14 mouse cellular contexts compared by ENCODE assay signal in genomic region chr6:103028150-103028549, GRCm38 (mm10).
DNase-seq lines count a peak whose midpoint lies in the region; ATAC-seq and TF ChIP-seq lines count a peak whose summit lies in the region.
"Had no signal": no experiment of that assay in that cellular context is flagged by ENCODE, and none has a peak within 500 bp of the region (broad histone marks: within the 10 kb centered on the region; RNA-seq: fewer than 3 reads in every experiment).

No protein-coding gene starts in this region.

- H3K27ac ChIP-seq in layer of hippocampus, adult 2 months = peak overlapping the region; percentile 37; the same call in 1 of the 2 replicates
- H3K27ac ChIP-seq: kidney, embryonic 15.5 days; liver, embryonic 13.5 days had no signal

- H3K4me3 ChIP-seq in layer of hippocampus, adult 2 months = no peak overlapping the region
- H3K4me3 ChIP-seq: kidney, embryonic 15.5 days; liver, embryonic 13.5 days had no signal

- intact Hi-C loops in left cerebral cortex, postnatal 10 days (cut with DNase I) = no loop called here
- intact Hi-C loops in left cerebral cortex, postnatal 25 days (cut with DNase I) = no loop called here

- no peak for ATAC-seq in CD4-positive, CD25-positive, alpha-beta regulatory T cell, adult 4 months
- ATAC-seq: forebrain, embryonic 14.5 days; lung, postnatal 0 days had no signal

- TF ChIP-seq CTCF in layer of hippocampus, adult 2 months (conservative IDR thresholded peaks at IDR 0.05) = no peak

- DNase-seq in left cerebral cortex, adult 18-20 months (ENCODE audit: low spot score in 2 of 2) = peak; percentile 12 to 35
- DNase-seq in left cerebral cortex, postnatal 10 days (ENCODE audit: extremely low spot score in 1 of 2, low spot score in 2 of 2) = no peak
- DNase-seq in layer of hippocampus, adult 2 months (ENCODE audit: low spot score in 2 of 2) = peak; percentile 25 to 65
- DNase-seq in left cerebral cortex, postnatal 25 days (ENCODE audit: low spot score in 2 of 2) = peak; percentile 14 to 74
- no peak for DNase-seq in heart, adult 9 months (ENCODE audit: low spot score in 2 of 2)
- no peak for DNase-seq in spleen, postnatal 10 days (ENCODE audit: low spot score in 2 of 2)
- DNase-seq: cerebellum, adult 18-20 months; gastrocnemius, postnatal 10 days; liver, embryonic 13.5 days; thymus, postnatal 36 days had no signal

Comparison
In these comparisons a context has a peak if more than half of its experiments do, and no peak if none do; other contexts are left out.
1. DNase-seq: peak in left cerebral cortex, adult 18-20 months (2 of 2), layer of hippocampus, adult 2 months (2 of 2) and left cerebral cortex, postnatal 25 days (2 of 2); none in left cerebral cortex, postnatal 10 days (0 of 2), heart, adult 9 months (0 of 2) and spleen, postnatal 10 days (0 of 2).